Mouse (Mus musculus): ENCODE results near the gene Sdcbp2.
A peak's percentile ranks its signal among the peaks of the same experiment; 100 is the strongest.

Sdcbp2 gene

GRCm38 (mm10) chr2:151631406-151632158, 59.2 kb downstream of the Sdcbp2 start:
- no peak for DNase-seq (ENCODE audit: low spot score)

- DNase-seq (ENCODE audit: low spot score), result peak; percentile 62
Observed at GRCm38 (mm10) chr2:151632159-151632814, 59.9 kb downstream of the Sdcbp2 start, which contains the start of gene Snph. TSS of gene Snph (minus strand) at chr2:151632593.

- no peak for DNase-seq (ENCODE audit: low spot score)
Observed at GRCm38 (mm10) chr2:151632982-151633381, 60.6 kb downstream of the Sdcbp2 start.

GRCm38 (mm10) chr2:151634903-151635302, 62.5 kb downstream of the Sdcbp2 start:
- no peak for DNase-seq (ENCODE audit: low spot score)

GRCm38 (mm10) chr2:151635362-151636014, 63.1 kb downstream of the Sdcbp2 start:
- DNase-seq (ENCODE audit: low spot score), result no peak

GRCm38 (mm10) chr2:151636015-151636402, 63.6 kb downstream of the Sdcbp2 start:
- DNase-seq (ENCODE audit: low spot score), result no peak
